Comparison of ENCODE assay signal across 11 mouse cellular contexts in genomic region chr8:120602672-120603071, GRCm38 (mm10). TPM values are rescaled to one million over a fixed set of nuclear protein-coding genes. Genes with fewer than 3 reads are reported as not detected.
A peak's percentile ranks its signal among the peaks of the same experiment; 100 is the strongest.
DNase-seq lines count a peak whose midpoint lies in the region; ATAC-seq lines count a peak whose summit lies in the region.
"Had no signal": no experiment of that assay in that cellular context is flagged by ENCODE, and none has a peak within 500 bp of the region (broad histone marks: within the 10 kb centered on the region; RNA-seq: fewer than 3 reads in every experiment).

No protein-coding gene starts in this region.

- peak; percentile 27; the same call in 1 of the 2 replicates for ATAC-seq in hindbrain, embryonic 13.5 days (ENCODE audit: low FRiP score)
- ATAC-seq in midbrain, embryonic 14.5 days (ENCODE audit: low FRiP score, low TSS enrichment): peak; percentile 60; the same call in 1 of the 2 replicates

- H3K9ac ChIP-seq in hindbrain, embryonic 13.5 days: peak overlapping the region; percentile 4; the same call in 1 of the 2 replicates
- H3K9ac ChIP-seq in midbrain, embryonic 14.5 days (replicated peaks; ENCODE audit: low read length): no peak overlapping the region
- H3K9ac ChIP-seq: embryonic facial prominence, embryonic 12.5 days; stomach, embryonic 15.5 days had no signal

- no peaks in the 10 kb centered on the region; the same call in 1 of the 2 replicates for H3K36me3 ChIP-seq in embryonic facial prominence, embryonic 10.5 days (replicated peaks)
- no peaks in the 10 kb centered on the region for H3K36me3 ChIP-seq in hindbrain, embryonic 13.5 days
- H3K36me3 ChIP-seq in midbrain, embryonic 14.5 days (ENCODE audit: control insufficient read depth, insufficient read depth, low read length): no peaks in the 10 kb centered on the region
- H3K36me3 ChIP-seq: embryonic facial prominence, embryonic 12.5 days; stomach, embryonic 15.5 days had no signal

- H3K4me1 ChIP-seq in embryonic facial prominence, embryonic 10.5 days: peaks cover 33% of the 10 kb centered on the region
- peaks cover 16% of the 10 kb centered on the region for H3K4me1 ChIP-seq in hindbrain, embryonic 13.5 days (replicated peaks)
- H3K4me1 ChIP-seq in midbrain, embryonic 14.5 days (ENCODE audit: control insufficient read depth, insufficient read depth, low read length): no peaks in the 10 kb centered on the region

- H3K27me3 ChIP-seq in embryonic facial prominence, embryonic 10.5 days (replicated peaks; ENCODE audit: low read depth, poor library complexity, severe bottlenecking): peaks cover 18% of the 10 kb centered on the region
- H3K27me3 ChIP-seq in hindbrain, embryonic 13.5 days: peaks cover 6% of the 10 kb centered on the region; the same call in 1 of the 2 replicates
- H3K27me3 ChIP-seq in midbrain, embryonic 14.5 days (ENCODE audit: control insufficient read depth, insufficient read depth, low read length): no peaks in the 10 kb centered on the region
- H3K27me3 ChIP-seq: stomach, embryonic 15.5 days had no signal

- H3K4me3 ChIP-seq in embryonic facial prominence, embryonic 10.5 days: no peak overlapping the region
- H3K4me3 ChIP-seq in hindbrain, embryonic 13.5 days: no peak overlapping the region
- H3K4me3 ChIP-seq in midbrain, embryonic 14.5 days (replicated peaks; ENCODE audit: low read depth, low read length): no peak overlapping the region
- H3K4me3 ChIP-seq: embryonic facial prominence, embryonic 12.5 days; stomach, embryonic 15.5 days had no signal

- peak; percentile 54 for DNase-seq in WW6 (ENCODE audit: low read depth, low spot score)
- peak; percentile 57 for DNase-seq in embryonic facial prominence, embryonic 10.5 days (ENCODE audit: low spot score)
- DNase-seq in midbrain, embryonic 14.5 days: peak; percentile 55
- DNase-seq in natural killer cell, adult 2 months (ENCODE audit: low spot score in 2 of 2): no peak
- no peak for DNase-seq in cerebellum, postnatal 4 days (ENCODE audit: low spot score in 2 of 2)
- no peak for DNase-seq in urinary bladder, postnatal 25 days (ENCODE audit: low spot score)
- DNase-seq in ovary, postnatal 10 days (ENCODE audit: low spot score): no peak
- DNase-seq: lung, adult 2 months had no signal

- peak overlapping the region; percentile 20; the same call in 1 of the 2 replicates for H3K27ac ChIP-seq in embryonic facial prominence, embryonic 10.5 days (replicated peaks)
- peak overlapping the region; percentile 5 for H3K27ac ChIP-seq in hindbrain, embryonic 13.5 days
- H3K27ac ChIP-seq in midbrain, embryonic 14.5 days (replicated peaks; ENCODE audit: low read depth, low read length): no peak overlapping the region
- H3K27ac ChIP-seq: embryonic facial prominence, embryonic 12.5 days; stomach, embryonic 15.5 days had no signal

- no peak overlapping the region for H3K4me2 ChIP-seq in hindbrain, embryonic 13.5 days
- no peak overlapping the region for H3K4me2 ChIP-seq in midbrain, embryonic 14.5 days (ENCODE audit: low read length)
- H3K4me2 ChIP-seq: embryonic facial prominence, embryonic 12.5 days; stomach, embryonic 15.5 days had no signal

- peaks cover 6% of the 10 kb centered on the region; the same call in 1 of the 2 replicates for H3K9me3 ChIP-seq in embryonic facial prominence, embryonic 10.5 days
- H3K9me3 ChIP-seq in hindbrain, embryonic 13.5 days: no peaks in the 10 kb centered on the region
- H3K9me3 ChIP-seq in midbrain, embryonic 14.5 days (ENCODE audit: control insufficient read depth, low read length): no peaks in the 10 kb centered on the region
- H3K9me3 ChIP-seq: stomach, embryonic 15.5 days had no signal

- WGBS in embryonic facial prominence, embryonic 10.5 days: 43% methylated on average over 6 of the region's 6 CpGs
- WGBS in hindbrain, embryonic 13.5 days: 38% methylated on average over 6 of the region's 6 CpGs
- 27% methylated on average over 6 of the region's 6 CpGs for WGBS in midbrain, embryonic 14.5 days

RNA-seq across cellular contexts. Expression of gene Gins2, which starts 13.6 kb away (rescaled TPM):
- 156 TPM in 2 replicates for polyA plus RNA-seq in embryonic facial prominence, embryonic 10.5 days (2016; fragmentation: Nextera tagmentation; extraction: Ambion mirVana)
- 23.1 and 24.5 TPM in 2 replicates for polyA plus RNA-seq in hindbrain, embryonic 13.5 days (2015; fragmentation: Nextera tagmentation; extraction: Ambion mirVana)
- polyA plus RNA-seq in midbrain, embryonic 14.5 days (2014; fragmentation: Nextera tagmentation; extraction: Ambion mirVana): 15.5 and 23.7 TPM in 2 replicates

RNA-seq across cellular contexts. Expression of gene 1190005I06Rik, which starts 44.8 kb away (rescaled TPM):
- polyA plus RNA-seq in embryonic facial prominence, embryonic 10.5 days (2016; fragmentation: Nextera tagmentation; extraction: Ambion mirVana): 2.9 and 3.8 TPM in 2 replicates
- polyA plus RNA-seq in hindbrain, embryonic 13.5 days (2015; fragmentation: Nextera tagmentation; extraction: Ambion mirVana): 8.9 and 11.0 TPM in 2 replicates
- polyA plus RNA-seq in midbrain, embryonic 14.5 days (2014; fragmentation: Nextera tagmentation; extraction: Ambion mirVana): 11.8 and 12.8 TPM in 2 replicates

Comparison
In these comparisons a context has a peak if more than half of its experiments do, and no peak if none do; other contexts are left out.
1. DNase-seq: peak in WW6 (single experiment), embryonic facial prominence, embryonic 10.5 days (single experiment) and midbrain, embryonic 14.5 days (single experiment); none in natural killer cell, adult 2 months (0 of 2), cerebellum, postnatal 4 days (0 of 2), urinary bladder, postnatal 25 days (single experiment) and ovary, postnatal 10 days (single experiment).